Mouse (Mus musculus) kidney, embryonic 14.5 days (tissue): ENCODE data around the gene Rps6ka3. TPM values are rescaled to one million over a fixed set of nuclear protein-coding genes. Genes with fewer than 3 reads are reported as not detected.

Experiments
- ATAC-seq: fragments of 200-750 bp; cut with Nextera tagmentation; 2 replicates; pipeline ENCODE4 v1.8.0; 2017; ENCODE audit warnings: moderate number of reproducible peaks, mild to moderate bottlenecking, moderate TSS enrichment, moderate library complexity; ENCODE audit not compliant: low FRiP score, low TSS enrichment
- H3K27ac ChIP-seq: fragments of 300-500 bp; sonication (generic); 2 replicates; pipeline ENCODE4 v1.5.1; 2014; ENCODE audit warnings: low read depth, mild to moderate bottlenecking, low read length, moderate library complexity, mixed read lengths
- H3K27me3 ChIP-seq: fragments of 300-500 bp; sonication (generic); 2 replicates; pipeline ENCODE4 v1.6.1; 2014; ENCODE audit warnings: mild to moderate bottlenecking, low read length; ENCODE audit not compliant: control insufficient read depth, insufficient read depth
- H3K36me3 ChIP-seq: fragments of 300-500 bp; sonication (generic); 2 replicates; pipeline ENCODE4 v1.6.1; 2014; ENCODE audit warnings: low read length, mixed read lengths; ENCODE audit not compliant: control insufficient read depth, insufficient read depth
- H3K4me1 ChIP-seq: fragments of 300-500 bp; sonication (generic); 2 replicates; pipeline ENCODE4 v1.6.1; 2014; ENCODE audit warnings: low read length, mixed read lengths; ENCODE audit not compliant: control insufficient read depth, insufficient read depth
- H3K4me2 ChIP-seq: fragments of 300-500 bp; sonication (generic); replicated peaks from 2 replicates; pipeline ENCODE4 v1.6.1; 2014; ENCODE audit warnings: low read depth, mild to moderate bottlenecking, low read length
- H3K4me3 ChIP-seq: fragments of 300-500 bp; sonication (generic); 2 replicates; pipeline ENCODE4 v1.5.1; 2014; ENCODE audit warnings: mild to moderate bottlenecking, low read length
- H3K9ac ChIP-seq: fragments of 300-500 bp; sonication (generic); 2 replicates; pipeline ENCODE4 v1.6.1; 2014; ENCODE audit warnings: low read depth, mild to moderate bottlenecking, low read length, moderate library complexity
- H3K9me3 ChIP-seq: fragments of 300-500 bp; sonication (generic); 2 replicates; pipeline ENCODE4 v1.6.1; 2016; ENCODE audit warnings: low read length; ENCODE audit not compliant: control insufficient read depth
- WGBS: fragments of 180-500 bp; shearing (Covaris S2); extraction: QIAGEN DNeasy Blood & Tissue Kit; methylation state at CpG from one replicate; pipeline ENCODE4 v1.1.7; 2014; 5-methylcytosine and 5-hydroxymethylcytosine counted together
- polyA plus RNA-seq: library from polyadenylated mRNA; unstranded; fragments of >200 nt; fragmentation: Nextera tagmentation; extraction: Ambion mirVana; gene quantifications from 2 replicates; pipeline ENCODE4 v1.2.1, GENCODE M21; 2014

Gene Rps6ka3
- polyA plus RNA-seq, result 14.2 and 16.1 TPM in 2 replicates

DNA sequence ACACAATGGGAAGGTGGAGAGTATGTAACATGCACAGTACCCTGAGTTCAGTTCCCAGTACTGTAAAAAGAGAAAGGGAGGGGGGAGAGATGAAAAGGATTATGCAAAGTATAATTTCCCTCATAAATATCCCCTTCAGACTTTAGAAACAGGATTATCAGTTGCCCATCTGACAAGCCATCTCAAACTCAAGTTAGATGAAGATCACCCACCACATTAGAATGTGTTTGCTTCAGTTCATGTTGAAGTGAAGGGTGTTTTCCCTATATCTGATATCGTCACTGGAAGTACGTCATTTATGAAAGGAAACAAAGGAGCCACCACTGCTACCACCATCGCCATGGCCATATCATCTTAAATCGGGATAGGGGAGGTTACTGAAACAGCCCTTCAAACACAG is at the start of gene Rps6ka3:
TSS of gene Rps6ka3 (plus strand) at position 301 of the 400 bp plus-strand sequence.
- no peak for ATAC-seq
- no peaks in the 10 kb centered on the region for H3K9me3 ChIP-seq
- H3K27ac ChIP-seq, result no peak within 1 kb of the TSS
- no peaks in the 10 kb centered on the region for H3K36me3 ChIP-seq
- WGBS, result 92% methylated on average over 4 of the region's 4 CpGs
- no peaks in the 10 kb centered on the region for H3K27me3 ChIP-seq
- no peak within 1 kb of the TSS for H3K9ac ChIP-seq
- no peak within 1 kb of the TSS for H3K4me3 ChIP-seq
- no peak within 1 kb of the TSS for H3K4me2 ChIP-seq
- H3K4me1 ChIP-seq, result no peaks in the 10 kb centered on the region

DNA sequence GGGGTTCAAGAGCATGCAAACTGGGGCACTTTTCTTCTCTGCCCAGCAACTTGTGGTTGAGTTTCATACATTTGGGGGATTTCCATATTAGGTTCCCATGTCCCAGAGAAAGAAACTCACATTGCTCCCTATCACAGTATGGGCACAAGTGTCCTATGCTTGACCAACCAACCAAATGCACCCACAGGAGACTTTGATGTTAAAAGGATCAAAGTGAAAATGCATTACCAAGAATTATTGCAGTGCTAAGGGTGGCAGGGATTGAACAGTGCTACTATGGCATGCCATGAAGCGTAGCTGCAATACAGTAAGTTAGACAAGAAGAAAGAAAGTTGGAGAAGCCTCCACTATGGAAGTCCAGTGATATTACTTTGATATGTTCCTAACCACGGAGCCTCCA is 40.9 kb upstream of the Rps6ka3 start:
- Histone ChIP-seq H3K27ac (no peak overlapping the region), H3K4me1 (no peaks in the 10 kb centered on the region), H3K27me3 (no peaks in the 10 kb centered on the region), H3K36me3 (no peaks in the 10 kb centered on the region), H3K9ac (no peak overlapping the region), H3K9me3 (no peaks in the 10 kb centered on the region), H3K4me3 (no peak overlapping the region), H3K4me2 (no peak overlapping the region)
- ATAC-seq, result peak; percentile 57; the same call in 1 of the 2 replicates
- WGBS, result 71% methylated on average over 2 of the region's 2 CpGs

DNA sequence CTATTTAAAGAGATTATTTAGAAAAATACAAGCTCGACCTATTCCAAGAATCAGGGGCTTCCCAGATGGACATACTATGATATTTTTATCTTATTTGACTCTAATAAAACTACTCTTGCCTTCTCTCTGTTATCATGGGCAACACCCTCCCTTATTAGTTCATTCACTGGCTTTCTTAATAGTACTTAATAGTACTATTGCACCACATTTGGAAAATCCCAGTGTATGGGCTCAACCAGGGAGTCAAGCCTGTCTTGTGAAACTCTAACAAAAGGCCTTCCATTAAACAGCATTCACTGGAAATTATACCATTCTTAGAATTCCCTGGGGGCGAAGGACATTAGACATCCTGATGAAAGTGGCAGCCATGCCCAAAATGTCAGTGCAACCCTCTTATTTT is 38.5 kb upstream of the Rps6ka3 start:
- no peaks in the 10 kb centered on the region for H3K9me3 ChIP-seq
- H3K4me2 ChIP-seq, result no peak overlapping the region
- H3K27me3 ChIP-seq, result no peaks in the 10 kb centered on the region
- no peak overlapping the region for H3K4me3 ChIP-seq
- no peak for ATAC-seq
- H3K4me1 ChIP-seq, result no peaks in the 10 kb centered on the region
- no peak overlapping the region for H3K9ac ChIP-seq
- 72% methylated on average over 2 of the region's 2 CpGs for WGBS
- H3K36me3 ChIP-seq, result no peaks in the 10 kb centered on the region
- H3K27ac ChIP-seq, result no peak overlapping the region

DNA sequence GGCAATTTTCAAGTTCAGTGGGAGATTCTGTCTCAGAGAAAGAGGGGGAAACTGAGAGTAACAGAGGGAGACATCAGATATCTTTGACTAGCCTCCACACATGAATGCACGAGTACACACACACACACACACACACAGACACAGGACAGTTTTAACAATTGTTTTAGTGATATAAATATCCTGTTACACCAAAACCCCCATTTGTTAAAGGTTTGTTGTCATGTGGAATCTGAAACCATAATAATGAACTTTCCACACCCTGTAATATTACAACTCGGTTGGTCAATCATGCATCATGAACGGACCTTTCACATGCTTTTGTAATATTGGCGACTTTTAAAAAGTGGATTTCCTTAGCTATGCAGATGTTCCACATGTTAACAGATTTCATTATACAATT is 18.5 kb upstream of the Rps6ka3 start:
- no peak for ATAC-seq
- Histone ChIP-seq H3K4me3 (no peak overlapping the region), H3K9ac (no peak overlapping the region), H3K9me3 (no peaks in the 10 kb centered on the region), H3K36me3 (no peaks in the 10 kb centered on the region), H3K27ac (no peak overlapping the region), H3K4me1 (no peaks in the 10 kb centered on the region), H3K4me2 (no peak overlapping the region), H3K27me3 (no peaks in the 10 kb centered on the region)
- WGBS, result 64% methylated on average over 4 of the region's 4 CpGs

DNA sequence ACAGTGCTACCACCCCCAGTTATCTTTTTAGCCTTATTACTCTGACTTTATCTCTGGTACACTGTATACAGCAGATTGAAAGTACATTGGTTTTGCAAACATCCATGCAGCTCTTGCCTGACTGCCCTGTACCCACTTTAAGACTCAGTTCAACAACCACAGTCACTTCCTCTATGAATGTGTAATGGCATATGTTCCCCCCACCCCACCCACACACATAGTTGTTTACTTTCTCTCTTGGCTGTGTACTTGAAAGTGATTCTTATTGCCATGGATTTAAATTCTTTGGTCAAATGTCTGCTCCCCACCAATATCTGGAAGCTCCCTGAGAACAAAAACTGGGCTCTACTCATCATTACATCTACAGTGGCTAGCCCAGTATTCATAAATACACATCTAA is 10.6 kb upstream of the Rps6ka3 start:
- no peak for ATAC-seq
- no peaks in the 10 kb centered on the region for H3K9me3 ChIP-seq
- no peak overlapping the region for H3K9ac ChIP-seq
- H3K36me3 ChIP-seq, result no peaks in the 10 kb centered on the region
- no peaks in the 10 kb centered on the region for H3K4me1 ChIP-seq
- no peak overlapping the region for H3K4me3 ChIP-seq
- H3K27ac ChIP-seq, result no peak overlapping the region
- H3K27me3 ChIP-seq, result no peaks in the 10 kb centered on the region
- H3K4me2 ChIP-seq, result no peak overlapping the region

DNA sequence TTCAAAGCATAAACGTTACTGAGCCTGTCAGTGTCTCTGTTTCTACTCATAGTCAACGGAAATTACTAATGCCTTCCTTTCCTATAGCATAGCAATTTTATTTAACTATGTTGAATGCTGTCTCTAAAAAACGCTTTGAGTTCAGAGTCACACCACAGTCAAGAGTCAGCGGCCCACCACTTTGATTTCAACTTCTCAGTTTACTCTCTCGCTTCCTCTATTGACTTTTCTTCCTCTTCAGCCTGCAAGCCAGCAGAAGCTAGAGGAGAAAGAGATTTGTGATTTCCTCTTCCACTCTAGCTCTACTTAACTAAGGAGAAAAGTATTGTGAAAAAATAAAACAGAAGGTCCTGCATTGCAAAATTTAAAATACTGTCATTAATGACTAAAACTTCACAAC is 10.0 kb upstream of the Rps6ka3 start:
- H3K4me1 ChIP-seq, result no peaks in the 10 kb centered on the region
- no peak overlapping the region for H3K4me3 ChIP-seq
- H3K27ac ChIP-seq, result no peak overlapping the region
- H3K4me2 ChIP-seq, result no peak overlapping the region
- no peak for ATAC-seq
- no peak overlapping the region for H3K9ac ChIP-seq
- WGBS, result 70% methylated on average over 5 of the region's 5 CpGs
- no peaks in the 10 kb centered on the region for H3K27me3 ChIP-seq
- H3K36me3 ChIP-seq, result no peaks in the 10 kb centered on the region
- H3K9me3 ChIP-seq, result no peaks in the 10 kb centered on the region

DNA sequence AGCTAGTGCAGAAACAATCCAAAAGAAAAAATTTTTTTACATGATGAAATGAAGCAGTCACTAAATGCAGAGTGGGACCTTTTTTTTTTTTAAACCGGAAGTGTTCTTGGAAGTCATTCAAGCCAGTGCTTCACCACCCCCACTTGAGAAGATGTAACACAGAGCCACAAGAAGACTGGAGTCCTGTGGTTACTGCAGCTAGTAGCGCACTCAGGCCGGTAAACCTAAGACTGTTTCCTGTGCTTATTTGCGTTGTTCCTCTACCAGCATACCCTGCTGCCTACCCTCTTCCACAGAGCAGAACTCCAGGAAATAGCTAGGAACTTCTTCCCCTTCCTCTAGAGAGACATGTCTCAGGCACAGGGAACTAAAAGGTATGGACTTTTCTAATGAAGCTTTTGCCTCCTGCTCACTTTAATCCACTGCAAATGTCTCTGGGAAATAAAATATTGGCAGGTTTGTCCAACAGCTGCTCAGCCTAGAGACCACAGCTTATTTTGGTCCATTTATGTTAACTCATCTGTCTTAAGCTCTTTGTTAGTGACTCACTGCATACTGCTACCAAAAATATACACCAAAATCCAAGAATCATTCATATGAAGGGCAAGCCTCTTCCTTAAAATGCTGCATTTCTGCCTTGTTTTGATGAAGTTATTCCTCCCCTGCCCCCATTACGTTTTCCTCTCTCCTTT is 931 bp downstream of the Rps6ka3 start:
- no peak overlapping the region for H3K4me3 ChIP-seq
- H3K4me1 ChIP-seq, result no peaks in the 10 kb centered on the region
- H3K9me3 ChIP-seq, result no peaks in the 10 kb centered on the region
- H3K27ac ChIP-seq, result no peak overlapping the region
- no peaks in the 10 kb centered on the region for H3K36me3 ChIP-seq
- 82% methylated on average over 5 of the region's 5 CpGs for WGBS
- H3K27me3 ChIP-seq, result no peaks in the 10 kb centered on the region
- ATAC-seq, result no peak
- no peak overlapping the region for H3K9ac ChIP-seq
- H3K4me2 ChIP-seq, result no peak overlapping the region

DNA sequence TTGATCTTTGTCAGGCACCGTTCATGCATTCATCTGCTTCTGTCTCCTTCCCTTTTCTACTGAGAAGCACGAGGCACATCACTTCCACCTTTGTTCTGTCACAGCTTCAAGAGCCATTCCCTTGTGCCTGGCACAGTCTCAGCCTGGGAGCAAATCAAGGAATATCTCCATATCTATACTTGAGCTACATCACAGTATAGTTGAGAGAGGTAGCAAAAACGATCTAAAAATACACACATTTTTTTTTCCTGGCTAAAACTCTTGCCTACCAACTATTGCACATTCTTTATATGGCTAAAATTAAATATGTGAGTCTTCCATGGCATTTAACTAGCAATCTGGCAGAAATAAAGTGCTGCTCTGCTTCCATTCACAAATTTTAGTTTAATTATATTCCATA is 5.1 kb downstream of the Rps6ka3 start:
- Histone ChIP-seq H3K4me1 (no peaks in the 10 kb centered on the region), H3K27ac (no peak overlapping the region), H3K36me3 (no peaks in the 10 kb centered on the region), H3K4me3 (no peak overlapping the region), H3K9me3 (no peaks in the 10 kb centered on the region), H3K9ac (no peak overlapping the region), H3K27me3 (no peaks in the 10 kb centered on the region), H3K4me2 (no peak overlapping the region)
- 42% methylated on average over 3 of the region's 3 CpGs for WGBS
- no peak for ATAC-seq

DNA sequence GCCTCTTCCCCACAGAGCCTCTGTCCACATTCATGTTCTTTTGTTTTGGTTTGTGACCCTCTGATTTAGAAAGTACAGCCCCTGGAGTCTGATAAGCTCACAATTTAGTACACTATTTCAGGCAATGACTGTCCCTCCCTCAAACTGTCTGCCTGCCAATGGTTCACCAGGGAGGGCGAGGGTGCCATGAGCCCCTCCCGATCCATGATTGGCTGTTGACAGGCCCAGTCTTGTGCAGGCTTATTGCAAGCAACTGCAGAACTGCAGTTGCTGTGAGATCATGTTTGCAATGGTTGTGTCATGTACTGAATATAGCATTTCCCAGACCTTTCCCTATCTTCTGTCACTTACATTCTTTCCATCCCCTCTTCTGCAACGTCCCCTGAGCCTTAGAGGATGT is 12.4 kb downstream of the Rps6ka3 start:
- H3K9ac ChIP-seq, result no peak overlapping the region
- 74% methylated on average over 3 of the region's 3 CpGs for WGBS
- no peak for ATAC-seq

More for the DNA sequence above, 12.4 kb downstream of the Rps6ka3 start:
- no peaks in the 10 kb centered on the region for H3K9me3 ChIP-seq
- no peaks in the 10 kb centered on the region for H3K36me3 ChIP-seq
- no peak overlapping the region for H3K27ac ChIP-seq
- H3K4me1 ChIP-seq, result no peaks in the 10 kb centered on the region
- H3K4me2 ChIP-seq, result no peak overlapping the region
- no peak overlapping the region for H3K4me3 ChIP-seq
- H3K27me3 ChIP-seq, result no peaks in the 10 kb centered on the region
